Mouse (Mus musculus): ENCODE data around the gene Mcam.

DNA sequence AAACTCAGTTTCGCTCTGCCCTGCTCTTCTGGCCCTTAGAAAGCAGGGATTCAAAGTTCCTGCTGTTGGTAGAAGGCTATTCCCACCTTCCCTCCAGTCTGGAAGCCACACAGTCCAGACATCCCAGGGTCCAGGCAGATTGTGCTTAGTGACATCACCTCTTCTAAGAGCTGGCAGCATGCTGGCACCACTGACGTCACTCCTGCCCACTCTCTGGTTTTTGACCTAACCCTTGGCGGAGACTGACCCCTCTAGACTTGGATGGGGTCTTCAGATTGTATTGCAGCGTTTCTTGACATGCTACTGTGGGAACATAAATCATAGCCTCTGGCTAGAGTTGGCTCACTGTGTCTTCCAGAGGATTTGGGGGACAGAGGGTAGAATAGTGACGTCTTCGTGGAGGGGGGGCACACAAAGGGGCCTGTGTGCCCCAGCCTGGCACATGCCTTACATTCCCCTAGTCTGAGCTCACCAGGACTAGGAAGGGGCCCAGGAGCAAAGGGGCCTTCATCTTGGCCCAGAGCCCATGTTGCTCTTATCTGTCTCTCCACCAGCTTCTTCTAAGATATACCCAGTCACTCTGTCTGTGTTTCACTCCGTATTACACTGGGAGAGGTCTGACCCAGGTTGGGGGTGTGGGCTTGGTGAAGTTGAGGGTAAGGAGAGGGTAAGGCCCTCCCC, 1.6 kb downstream of the Mcam start:
- TF ChIP-seq CTCF (IDR thresholded peaks at IDR 0.05; ENCODE audit: low read depth, low read length) (no peak), POLR2A (IDR thresholded peaks at IDR 0.05; ENCODE audit: insufficient read depth, low read length) (no peak), EP300 (IDR thresholded peaks at IDR 0.05; ENCODE audit: insufficient read depth, low read depth, low read length) (no peak)

All from ES-Bruce4 (cell line).